Mouse (Mus musculus) limb, embryonic 11.5 days (tissue): ENCODE results near the gene Tmem19. TPM values are rescaled to one million over a fixed set of nuclear protein-coding genes. Genes with fewer than 3 reads are reported as not detected.

ENCODE experiments used
- ATAC-seq: fragments of 200-750 bp; cut with Nextera tagmentation; 2 replicates; pipeline ENCODE4 v1.8.0; 2017; ENCODE audit warnings: low read depth; ENCODE audit not compliant: insufficient number of reproducible peaks, low FRiP score, low TSS enrichment
- DNase-seq: peaks from one replicate; pipeline ENCODE4 v3.0.0-alpha.2; 2015; ENCODE audit warnings: low spot score
- H3K27ac ChIP-seq: fragments of 300-500 bp; sonication (generic); replicated peaks from 2 replicates; pipeline ENCODE4 v1.5.1; 2014; ENCODE audit warnings: low read depth, mild to moderate bottlenecking, low read length
- H3K27me3 ChIP-seq: fragments of 300-500 bp; sonication (generic); 2 replicates; pipeline ENCODE4 v1.6.1; 2014; ENCODE audit warnings: mild to moderate bottlenecking, low read length, mixed read lengths; ENCODE audit not compliant: control insufficient read depth, insufficient read depth
- H3K36me3 ChIP-seq: fragments of 300-500 bp; sonication (generic); 2 replicates; pipeline ENCODE4 v1.6.1; 2014; ENCODE audit warnings: mild to moderate bottlenecking, low read length, moderate library complexity, mixed read lengths; ENCODE audit not compliant: control insufficient read depth, insufficient read depth
- H3K4me1 ChIP-seq: fragments of 300-500 bp; sonication (generic); 2 replicates; pipeline ENCODE4 v1.6.1; 2014; ENCODE audit warnings: low read length, mixed read lengths; ENCODE audit not compliant: control insufficient read depth, insufficient read depth
- H3K4me2 ChIP-seq: fragments of 300-500 bp; sonication (generic); 2 replicates; pipeline ENCODE4 v1.6.1; 2014; ENCODE audit warnings: low read depth, mild to moderate bottlenecking, moderate library complexity; ENCODE audit not compliant: severe bottlenecking
- H3K4me3 ChIP-seq: fragments of 300-500 bp; sonication (generic); 2 replicates; pipeline ENCODE4 v1.5.1; 2014; ENCODE audit warnings: low read depth, low read length
- H3K9ac ChIP-seq: fragments of 300-500 bp; sonication (generic); 2 replicates; pipeline ENCODE4 v1.6.1; 2014; ENCODE audit warnings: mild to moderate bottlenecking, low read length
- H3K9me3 ChIP-seq: fragments of 300-500 bp; sonication (generic); 2 replicates; pipeline ENCODE4 v1.6.1; 2016; ENCODE audit warnings: low read length; ENCODE audit not compliant: control insufficient read depth
- WGBS: fragments of 180-500 bp; shearing (Covaris S2); extraction: QIAGEN DNeasy Blood & Tissue Kit; methylation state at CpG from one replicate; pipeline ENCODE4 v1.1.7; 2014; 5-methylcytosine and 5-hydroxymethylcytosine counted together
- polyA plus RNA-seq: library from polyadenylated mRNA; unstranded; fragments of >200 nt; fragmentation: Nextera tagmentation; extraction: Ambion mirVana; gene quantifications from 2 replicates; pipeline ENCODE4 v1.2.1, GENCODE M21; 2014

Tmem19 gene
- polyA plus RNA-seq, 1 experiment from 2014 or later: 25.8 TPM

DNA sequence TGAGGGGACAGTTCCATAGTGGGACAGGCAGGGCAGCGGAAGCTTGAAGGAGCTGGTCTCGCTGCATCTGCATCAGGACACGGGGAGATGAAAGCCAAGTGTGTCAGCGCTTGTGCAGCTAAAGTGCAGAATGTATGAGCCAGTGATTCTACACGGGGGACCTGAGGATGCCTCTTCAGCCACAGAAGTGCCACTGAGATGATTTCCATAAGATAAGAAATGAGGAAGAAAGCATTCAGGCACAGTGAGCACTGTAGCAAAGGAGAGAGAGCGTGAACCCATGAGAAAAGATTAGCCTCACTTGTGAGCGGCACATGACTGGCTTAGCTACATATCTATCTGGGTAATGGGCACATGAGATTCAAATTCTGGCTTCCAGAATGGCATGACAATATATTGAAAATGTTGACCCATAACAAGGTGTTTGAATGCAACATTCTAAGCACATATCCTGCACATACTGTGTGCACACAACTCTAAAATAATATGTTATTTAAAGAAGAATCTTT lies 22.4 kb downstream of the Tmem19 start:
- DNase-seq (no peak), ATAC-seq (no peak)
- Histone ChIP-seq H3K9me3 (no peaks in the 10 kb centered on the region), H3K4me3 (no peak overlapping the region), H3K27me3 (no peaks in the 10 kb centered on the region), H3K9ac (no peak overlapping the region), H3K4me2 (no peak overlapping the region), H3K36me3 (0 out of 2 replicates have a peak, but pooled peaks cover 2% of the 10 kb centered on the region), H3K27ac (no peak overlapping the region), H3K4me1 (no peaks in the 10 kb centered on the region)
- 90% methylated on average over 7 of the region's 7 CpGs for WGBS

DNA sequence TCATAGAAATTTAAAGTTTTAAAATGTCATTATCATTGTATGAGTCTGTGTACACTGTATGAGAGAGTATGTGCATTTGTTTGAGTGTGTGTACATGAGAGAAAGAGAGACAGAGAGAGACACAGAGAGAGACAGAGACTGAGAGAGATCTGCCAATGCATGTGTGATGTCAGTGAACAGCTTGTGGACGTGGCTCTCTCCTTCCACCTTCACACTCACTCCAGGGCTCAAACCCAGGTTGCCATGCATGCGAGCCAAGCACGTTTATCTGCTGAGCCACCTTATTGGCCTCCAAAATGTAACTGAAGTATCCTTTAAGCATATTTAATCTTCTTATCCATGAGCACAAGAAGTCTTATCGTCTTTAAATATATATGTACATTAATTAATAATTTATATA lies 25.4 kb downstream of the Tmem19 start:
- Histone ChIP-seq H3K4me2 (no peak overlapping the region), H3K9ac (no peak overlapping the region), H3K36me3 (no peaks in the 10 kb centered on the region), H3K4me3 (no peak overlapping the region), H3K27ac (no peak overlapping the region), H3K27me3 (no peaks in the 10 kb centered on the region), H3K9me3 (no peaks in the 10 kb centered on the region), H3K4me1 (no peaks in the 10 kb centered on the region)
- DNase-seq (no peak), ATAC-seq (no peak)
- WGBS: 89% methylated on average over 4 of the region's 4 CpGs

DNA sequence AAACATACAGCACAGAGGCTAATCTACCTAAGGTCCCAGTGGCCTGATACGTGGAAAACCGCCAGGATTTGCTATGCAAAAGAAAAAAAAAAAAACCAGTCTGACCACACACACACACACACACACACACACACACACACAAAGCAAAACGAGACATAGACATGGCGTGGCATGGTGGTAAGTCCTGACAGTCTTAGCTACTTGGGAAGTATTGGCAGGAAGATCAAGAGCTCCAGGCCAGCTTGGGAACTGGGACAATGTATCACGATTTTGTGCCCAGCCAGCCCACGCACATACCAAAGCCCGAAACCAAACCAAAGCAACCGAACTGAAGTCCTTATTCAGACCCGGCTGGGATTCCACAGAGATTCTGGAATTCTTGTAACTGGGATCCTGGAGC lies 28.8 kb downstream of the Tmem19 start:
- Histone ChIP-seq H3K36me3 (no peaks in the 10 kb centered on the region), H3K4me3 (no peak overlapping the region), H3K27me3 (no peaks in the 10 kb centered on the region), H3K9ac (no peak overlapping the region), H3K27ac (no peak overlapping the region), H3K9me3 (no peaks in the 10 kb centered on the region), H3K4me1 (no peaks in the 10 kb centered on the region), H3K4me2 (no peak overlapping the region)
- WGBS: 89% methylated on average over 9 of the region's 9 CpGs
- no peak for ATAC-seq
- no peak for DNase-seq

DNA sequence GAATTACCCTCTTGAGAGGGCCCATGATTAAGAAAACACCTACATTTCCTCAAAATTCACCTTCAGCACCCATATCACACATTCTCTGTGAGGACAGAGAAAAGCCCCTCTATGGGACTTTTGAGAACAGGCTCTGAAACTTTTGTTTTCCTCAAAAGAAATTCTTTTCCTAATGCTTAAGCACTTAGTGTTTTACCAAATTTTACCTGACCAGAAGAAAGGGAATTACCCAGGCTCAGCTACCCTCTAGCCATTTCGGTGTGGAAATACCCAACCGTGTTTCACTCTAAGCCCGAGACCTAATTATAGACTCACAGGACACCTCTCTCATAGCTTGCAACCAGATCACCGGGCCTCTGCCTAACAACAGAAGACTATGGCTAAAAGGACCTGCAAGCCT lies 29.3 kb downstream of the Tmem19 start:
- no peak overlapping the region for H3K4me3 ChIP-seq
- DNase-seq: no peak
- WGBS: 76% methylated on average over 4 of the region's 4 CpGs
- no peak overlapping the region for H3K9ac ChIP-seq
- no peak overlapping the region for H3K27ac ChIP-seq
- H3K27me3 ChIP-seq: no peaks in the 10 kb centered on the region
- H3K9me3 ChIP-seq: no peaks in the 10 kb centered on the region
- H3K36me3 ChIP-seq: no peaks in the 10 kb centered on the region
- H3K4me2 ChIP-seq: no peak overlapping the region
- H3K4me1 ChIP-seq: no peaks in the 10 kb centered on the region
- ATAC-seq: no peak

DNA sequence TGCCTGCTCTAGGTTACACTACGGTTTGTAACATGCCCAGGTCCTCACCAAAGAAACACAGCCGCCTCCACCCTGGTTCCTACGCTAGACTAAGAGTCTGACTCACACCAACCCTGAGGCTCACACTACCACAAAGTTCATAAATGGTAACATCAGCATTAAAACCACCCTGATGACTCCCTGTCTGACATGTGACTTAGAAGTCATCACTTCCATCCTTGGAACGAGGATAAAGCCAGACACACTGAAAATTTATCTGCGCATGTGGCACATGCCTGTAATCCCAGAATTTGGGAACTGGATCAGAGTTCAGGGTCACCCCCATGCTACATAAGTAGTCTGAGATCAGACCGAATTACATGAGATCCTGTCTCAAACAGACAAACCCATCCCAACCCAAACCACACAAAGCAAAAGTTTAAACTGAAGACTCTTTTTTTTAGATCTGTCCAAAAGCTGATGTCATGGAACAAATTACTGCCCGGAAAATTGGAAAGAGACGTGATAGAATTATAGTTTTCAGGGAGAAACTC lies 29.8 kb downstream of the Tmem19 start:
- Histone ChIP-seq H3K4me2 (no peak overlapping the region), H3K27ac (no peak overlapping the region), H3K36me3 (no peaks in the 10 kb centered on the region), H3K4me1 (no peaks in the 10 kb centered on the region), H3K4me3 (no peak overlapping the region), H3K27me3 (no peaks in the 10 kb centered on the region), H3K9me3 (no peaks in the 10 kb centered on the region), H3K9ac (no peak overlapping the region)
- no peak for DNase-seq
- WGBS: 84% methylated on average over 8 of the region's 8 CpGs
- no peak for ATAC-seq

DNA sequence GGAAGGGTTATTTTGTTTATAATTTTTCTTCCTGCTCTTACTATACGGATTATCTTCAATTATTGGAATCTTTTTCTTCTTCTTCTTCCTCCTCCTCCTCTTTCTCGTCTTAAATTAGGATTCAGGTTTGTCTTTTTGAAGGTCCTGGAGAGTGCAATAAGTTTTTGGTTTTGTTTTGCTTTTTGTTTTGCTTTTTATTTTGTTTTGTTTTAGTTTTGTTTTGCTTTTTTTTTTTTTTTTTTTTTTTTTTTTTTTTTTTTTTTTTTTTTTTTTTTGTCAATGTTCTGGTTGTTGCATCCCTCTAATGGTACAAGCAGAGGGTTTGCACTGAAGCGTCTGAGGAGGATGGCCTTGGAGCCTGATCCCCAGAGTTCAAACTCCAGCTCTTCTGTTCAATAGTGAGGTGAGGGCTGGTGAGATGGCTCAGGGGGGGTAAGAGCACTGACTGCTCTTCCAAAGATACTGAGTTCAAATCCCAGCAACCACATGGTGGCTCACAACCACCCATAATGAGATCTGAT lies 33.2 kb downstream of the Tmem19 start:
- ATAC-seq (no peak), DNase-seq (no peak)
- 81% methylated on average over 3 of the region's 3 CpGs for WGBS

DNA sequence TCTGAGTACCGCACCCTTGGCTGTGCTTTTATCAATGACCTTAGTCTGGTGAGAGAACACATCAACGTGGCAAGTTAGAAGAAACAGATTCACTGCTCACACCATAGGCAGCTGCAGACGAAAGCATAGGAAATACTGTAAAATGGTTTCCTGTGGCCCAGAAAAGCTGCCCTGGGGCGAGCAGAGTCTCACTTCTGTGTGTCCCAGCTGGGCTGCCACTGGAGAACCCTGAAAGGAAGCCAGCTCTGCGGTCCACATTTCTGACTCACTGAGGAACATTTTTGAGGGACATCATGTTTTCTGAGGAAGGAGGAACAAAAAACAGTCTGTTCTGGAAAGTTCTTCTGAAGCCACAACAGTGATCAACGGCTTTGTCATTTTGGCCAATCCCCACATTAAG lies 33.8 kb downstream of the Tmem19 start:
- ATAC-seq (no peak), DNase-seq (no peak)
- H3K27ac ChIP-seq: no peak overlapping the region
- H3K4me3 ChIP-seq: no peak overlapping the region
- no peaks in the 10 kb centered on the region for H3K36me3 ChIP-seq
- no peaks in the 10 kb centered on the region for H3K9me3 ChIP-seq
- H3K4me1 ChIP-seq: no peaks in the 10 kb centered on the region
- H3K9ac ChIP-seq: no peak overlapping the region
- no peak overlapping the region for H3K4me2 ChIP-seq
- H3K27me3 ChIP-seq: no peaks in the 10 kb centered on the region
- WGBS: 70% methylated on average over 6 of the region's 6 CpGs

More for the DNA sequence above, 33.2 kb downstream of the Tmem19 start:
- Histone ChIP-seq H3K9me3 (no peaks in the 10 kb centered on the region), H3K27me3 (no peaks in the 10 kb centered on the region), H3K4me3 (no peak overlapping the region), H3K4me1 (no peaks in the 10 kb centered on the region), H3K4me2 (no peak overlapping the region), H3K9ac (no peak overlapping the region), H3K27ac (no peak overlapping the region), H3K36me3 (no peaks in the 10 kb centered on the region)

DNA sequence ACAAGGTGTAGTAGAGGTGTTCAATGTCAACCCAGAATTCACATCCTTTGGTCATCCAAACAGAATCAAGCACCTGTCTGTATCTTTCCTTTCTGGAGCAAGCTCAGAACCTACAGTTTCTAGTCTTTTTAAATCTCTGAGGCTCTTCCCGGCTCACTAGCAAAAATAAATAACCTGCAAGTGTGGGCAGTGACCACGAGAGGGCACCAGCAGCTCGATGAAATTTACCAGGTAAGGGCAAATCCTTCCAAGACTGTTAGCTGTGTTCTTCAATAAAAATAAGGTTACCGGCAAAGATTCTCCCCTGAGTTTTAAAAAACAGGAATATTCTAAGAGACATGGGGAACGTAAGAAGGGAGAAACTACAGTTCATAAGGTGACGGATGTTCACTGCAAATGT lies 39.0 kb downstream of the Tmem19 start:
- no peaks in the 10 kb centered on the region for H3K4me1 ChIP-seq
- H3K9me3 ChIP-seq: no peaks in the 10 kb centered on the region
- no peaks in the 10 kb centered on the region for H3K36me3 ChIP-seq
- no peak overlapping the region for H3K4me3 ChIP-seq
- no peaks in the 10 kb centered on the region for H3K27me3 ChIP-seq
- no peak overlapping the region for H3K9ac ChIP-seq
- H3K4me2 ChIP-seq: no peak overlapping the region
- DNase-seq (peak; percentile 83), ATAC-seq (no peak)
- 9% methylated on average over 6 of the region's 6 CpGs for WGBS
- no peak overlapping the region for H3K27ac ChIP-seq
